Mouse (Mus musculus) heart, postnatal 0 days (tissue): ENCODE measurements around the gene Cfhr2.

ENCODE experiments used
- CTCF ChIP-seq: IDR thresholded peaks from 2 replicates; pipeline ENCODE4 v1.5.1; 2016; ENCODE audit warnings: antibody characterized with exemption, control low read depth, low read depth
- EP300 ChIP-seq: IDR thresholded peaks from 2 replicates; pipeline ENCODE4 v1.6.1; 2016; ENCODE audit warnings: antibody characterized with exemption, low read depth

- TF ChIP-seq CTCF: no peak
- no peak for TF ChIP-seq EP300
Observed at GRCm38 (mm10) chr1:139781143-139781542, 77.4 kb downstream of the Cfhr2 start, which contains the start of gene Gm4788.
